ENCODE assay signal across 13 mouse cellular contexts in genomic region chrX:51948071-51948470, GRCm38 (mm10). TPM values are rescaled to one million over a fixed set of nuclear protein-coding genes. Genes with fewer than 3 reads are reported as not detected.
DNase-seq lines count a peak whose midpoint lies in the region; ATAC-seq lines count a peak whose summit lies in the region.
"Had no signal": no experiment of that assay in that cellular context is flagged by ENCODE, and none has a peak within 500 bp of the region (broad histone marks: within the 10 kb centered on the region; RNA-seq: fewer than 3 reads in every experiment).

No protein-coding gene starts in this region.

- intact Hi-C loops in heart, postnatal 10 days (cut with DNase I): no loop called here

- H3K27me3 ChIP-seq in limb, embryonic 12.5 days: no peaks in the 10 kb centered on the region
- H3K27me3 ChIP-seq in limb, embryonic 10.5 days (ENCODE audit: low read depth, poor library complexity, severe bottlenecking): peaks cover 32% of the 10 kb centered on the region; the same call in 1 of the 2 replicates

- no peak for ATAC-seq in limb, embryonic 12.5 days (ENCODE audit: insufficient number of reproducible peaks, insufficient read depth, low FRiP score, low TSS enrichment, low read depth)
- no peak for ATAC-seq in megakaryocyte, adult 5-6 weeks (ENCODE audit: poor library complexity, severe bottlenecking)

- H3K36me3 ChIP-seq in limb, embryonic 12.5 days: no peaks in the 10 kb centered on the region
- H3K36me3 ChIP-seq in limb, embryonic 10.5 days: no peaks in the 10 kb centered on the region

- no peak overlapping the region for H3K9ac ChIP-seq in limb, embryonic 12.5 days (replicated peaks)

- H3K4me3 ChIP-seq in limb, embryonic 12.5 days (replicated peaks): no peak overlapping the region
- H3K4me3 ChIP-seq in limb, embryonic 10.5 days: no peak overlapping the region
- H3K4me3 ChIP-seq: megakaryocyte, embryonic 14.5 days had no signal

- WGBS in limb, embryonic 12.5 days: 80% methylated on average over 3 of the region's 3 CpGs
- WGBS in limb, embryonic 10.5 days: 95% methylated on average over 3 of the region's 3 CpGs

- H3K9me3 ChIP-seq in limb, embryonic 12.5 days: no peaks in the 10 kb centered on the region
- H3K9me3 ChIP-seq in limb, embryonic 10.5 days (replicated peaks): no peaks in the 10 kb centered on the region

- 0 out of 2 replicates have a peak overlapping the region, but pooled peaks have one; percentile 17 for H3K27ac ChIP-seq in limb, embryonic 12.5 days
- H3K27ac ChIP-seq in limb, embryonic 10.5 days: no peak overlapping the region

- no peak overlapping the region for H3K4me2 ChIP-seq in limb, embryonic 12.5 days

- DNase-seq in limb, embryonic 10.5 days (ENCODE audit: low spot score): no peak
- peak; percentile 34 to 61 for DNase-seq in adrenal gland, postnatal 36 days
- peak; percentile 39 to 54 for DNase-seq in heart, postnatal 10 days
- peak; percentile 28 for DNase-seq in ovary, postnatal 36 days (ENCODE audit: low spot score)
- no peak for DNase-seq in frontal cortex, postnatal 36 days (ENCODE audit: low spot score in 2 of 2)
- DNase-seq: layer of hippocampus, postnatal 36 days; thymus, adult 2 months had no signal

- H3K4me1 ChIP-seq in limb, embryonic 12.5 days (replicated peaks): no peaks in the 10 kb centered on the region
- no peaks in the 10 kb centered on the region for H3K4me1 ChIP-seq in limb, embryonic 10.5 days
- H3K4me1 ChIP-seq: megakaryocyte, embryonic 14.5 days had no signal

RNA-seq across cellular contexts. Expression of gene 1700080O16Rik, which starts 24.5 kb away (rescaled TPM):
- polyA plus RNA-seq in limb, embryonic 12.5 days (2016; fragmentation: Nextera tagmentation; extraction: Ambion mirVana): not detected in 2 replicates
- not detected in 2 replicates for polyA plus RNA-seq in limb, embryonic 10.5 days (2016; fragmentation: Nextera tagmentation; extraction: Ambion mirVana)
- total RNA-seq in adrenal gland, postnatal 36 days (2021): not detected
- not detected for total RNA-seq in heart, postnatal 10 days (2021)
- total RNA-seq in megakaryocyte, adult 5-6 weeks (2015): not detected in 2 replicates
- not detected in 2 replicates for total RNA-seq in megakaryocyte, adult 5-6 weeks (2017)
- total RNA-seq: layer of hippocampus, postnatal 36 days; MEL had no signal
- polyA plus RNA-seq: forebrain, embryonic 11.5 days; hindbrain, embryonic 11.5 days had no signal

Comparison
In these comparisons a context has a peak if more than half of its experiments do, and no peak if none do; other contexts are left out.
1. DNase-seq: peak in adrenal gland, postnatal 36 days (2 of 2), heart, postnatal 10 days (2 of 2) and ovary, postnatal 36 days (single experiment); none in limb, embryonic 10.5 days (single experiment) and frontal cortex, postnatal 36 days (0 of 2).